Mouse (Mus musculus) heart, postnatal 0 days (tissue): ENCODE measurements around the gene Slc7a5. TPM values are rescaled to one million over a fixed set of nuclear protein-coding genes. Genes with fewer than 3 reads are reported as not detected.
A peak's percentile ranks its signal among the peaks of the same experiment; 100 is the strongest.

Experiments used
- ATAC-seq: fragments of 200-750 bp; cut with Nextera tagmentation; 2 replicates; pipeline ENCODE4 v1.8.0; 2017; ENCODE audit warnings: low read depth, moderate number of reproducible peaks, moderate library complexity; ENCODE audit not compliant: insufficient read depth
- DNase-seq: peaks from one replicate; pipeline ENCODE4 v3.0.0-alpha.2; 2016; ENCODE audit warnings: low spot score
- H3K27ac ChIP-seq: fragments of 300-500 bp; sonication (generic); 2 replicates; pipeline ENCODE4 v1.5.1; 2014; ENCODE audit warnings: low read depth, mild to moderate bottlenecking
- H3K27me3 ChIP-seq: fragments of 300-500 bp; sonication (generic); 2 replicates; pipeline ENCODE4 v1.6.1; 2014; ENCODE audit warnings: low read length, mixed read lengths; ENCODE audit not compliant: control insufficient read depth, insufficient read depth
- H3K36me3 ChIP-seq: fragments of 300-500 bp; sonication (generic); replicated peaks from 2 replicates; pipeline ENCODE4 v1.6.1; 2014; ENCODE audit warnings: low read length, mixed read lengths; ENCODE audit not compliant: control insufficient read depth, insufficient read depth
- H3K4me1 ChIP-seq: fragments of 300-500 bp; sonication (generic); 2 replicates; pipeline ENCODE4 v1.6.1; 2014; ENCODE audit warnings: antibody characterized with exemption; ENCODE audit not compliant: control insufficient read depth, insufficient read depth
- H3K4me2 ChIP-seq: fragments of 300-500 bp; sonication (generic); 2 replicates; pipeline ENCODE4 v1.6.1; 2014; ENCODE audit warnings: low read depth, mild to moderate bottlenecking, low read length, moderate library complexity
- H3K4me3 ChIP-seq: fragments of 300-500 bp; sonication (generic); 2 replicates; pipeline ENCODE4 v1.5.1; 2014; ENCODE audit warnings: low read depth, low read length
- H3K9ac ChIP-seq: fragments of 300-500 bp; sonication (generic); replicated peaks from 2 replicates; pipeline ENCODE4 v1.6.1; 2014; ENCODE audit warnings: low read depth, low read length, mixed read lengths
- H3K9me3 ChIP-seq: fragments of 300-500 bp; sonication (generic); replicated peaks from 2 replicates; pipeline ENCODE4 v1.6.1; 2016; ENCODE audit warnings: low read length; ENCODE audit not compliant: control insufficient read depth
- CTCF ChIP-seq: IDR thresholded peaks from 2 replicates; pipeline ENCODE4 v1.5.1; 2016; ENCODE audit warnings: antibody characterized with exemption, control low read depth, low read depth
- EP300 ChIP-seq: IDR thresholded peaks from 2 replicates; pipeline ENCODE4 v1.6.1; 2016; ENCODE audit warnings: antibody characterized with exemption, low read depth
- WGBS: fragments of 180-500 bp; shearing (Covaris S2); extraction: QIAGEN DNeasy Blood & Tissue Kit; methylation state at CpG from one replicate; pipeline ENCODE4 v1.1.7; 2014; 5-methylcytosine and 5-hydroxymethylcytosine counted together
- polyA plus RNA-seq: library from polyadenylated mRNA; unstranded; fragments of >200 nt; fragmentation: Nextera tagmentation; extraction: Ambion mirVana; gene quantifications from 2 replicates; pipeline ENCODE4 v1.2.1, GENCODE M21; 2015
- total RNA-seq: library from RNA; depleted of rRNA; stranded (reverse); fragments of >200 nt; gene quantifications from 2 replicates; pipeline ENCODE4 v1.2.3, GENCODE M21; 2014; ENCODE audit warnings: low replicate concordance

Gene Slc7a5
- total and polyA plus RNA-seq, 2 experiments from 2014 or later, result 7.1 to 24.7 TPM

DNA sequence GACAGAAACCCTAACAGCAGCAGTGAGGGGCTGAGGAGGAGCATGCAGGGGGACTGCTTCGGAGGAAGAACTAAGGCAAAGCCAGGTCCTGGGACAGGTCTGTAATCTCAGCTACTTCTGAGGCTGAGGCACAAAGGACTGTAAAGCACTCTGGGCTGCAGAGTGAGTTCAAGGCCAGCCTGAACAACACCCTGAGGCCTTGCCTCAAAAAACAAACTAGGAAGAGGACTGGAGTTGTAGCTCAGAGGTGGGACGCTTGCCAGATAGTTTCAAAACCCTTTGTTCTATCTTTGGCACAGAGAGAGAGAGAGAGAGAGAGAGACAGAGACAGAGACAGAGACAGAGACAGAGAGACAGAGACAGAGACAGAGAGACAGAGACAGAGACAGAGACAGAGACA is 53.9 kb downstream of the Slc7a5 start:
- Histone ChIP-seq H3K4me2 (no peak overlapping the region), H3K9ac (0 out of 2 replicates have a peak overlapping the region, but pooled peaks have one; percentile 9), H3K27ac (no peak overlapping the region), H3K4me1 (peaks cover 5% of the 10 kb centered on the region), H3K4me3 (no peak overlapping the region), H3K36me3 (no peaks in the 10 kb centered on the region), H3K27me3 (peaks cover 1% of the 10 kb centered on the region; the same call in 1 of the 2 replicates), H3K9me3 (no peaks in the 10 kb centered on the region)
- ATAC-seq (no peak), DNase-seq (no peak)
- TF ChIP-seq CTCF, result no peak
- no peak for TF ChIP-seq EP300
- WGBS, result 54% methylated on average over 2 of the region's 2 CpGs

DNA sequence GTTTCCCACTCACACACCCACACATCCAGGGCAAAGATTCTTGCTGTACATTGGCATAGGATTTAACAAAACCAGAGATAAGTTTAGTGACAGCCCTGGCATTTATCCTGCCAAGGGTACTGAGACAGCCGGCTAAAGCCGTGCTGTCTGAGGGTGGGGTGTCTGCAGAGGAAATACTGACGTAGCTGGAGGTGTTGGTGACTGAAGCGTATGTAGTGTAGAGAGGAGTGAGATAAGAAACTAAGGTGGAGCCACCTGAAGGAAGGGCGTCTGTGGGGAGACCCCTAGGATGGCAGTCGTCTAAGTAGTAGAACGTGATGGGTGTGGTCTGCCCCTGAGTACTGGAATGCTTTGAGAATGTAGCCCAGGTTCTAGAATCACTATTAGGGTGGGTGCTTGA is 55.0 kb downstream of the Slc7a5 start:
- H3K4me2 ChIP-seq, result no peak overlapping the region
- no peak overlapping the region for H3K27ac ChIP-seq
- 11% methylated on average over 7 of the region's 7 CpGs for WGBS
- H3K9ac ChIP-seq, result no peak overlapping the region
- DNase-seq, result peak; percentile 47
- H3K4me1 ChIP-seq, result peaks cover 5% of the 10 kb centered on the region
- H3K4me3 ChIP-seq, result no peak overlapping the region
- peak; percentile 48 for ATAC-seq
- no peaks in the 10 kb centered on the region for H3K9me3 ChIP-seq
- H3K36me3 ChIP-seq, result no peaks in the 10 kb centered on the region
- H3K27me3 ChIP-seq, result peaks cover 5% of the 10 kb centered on the region; the same call in 1 of the 2 replicates
- TF ChIP-seq EP300 (no peak), CTCF (no peak)

DNA sequence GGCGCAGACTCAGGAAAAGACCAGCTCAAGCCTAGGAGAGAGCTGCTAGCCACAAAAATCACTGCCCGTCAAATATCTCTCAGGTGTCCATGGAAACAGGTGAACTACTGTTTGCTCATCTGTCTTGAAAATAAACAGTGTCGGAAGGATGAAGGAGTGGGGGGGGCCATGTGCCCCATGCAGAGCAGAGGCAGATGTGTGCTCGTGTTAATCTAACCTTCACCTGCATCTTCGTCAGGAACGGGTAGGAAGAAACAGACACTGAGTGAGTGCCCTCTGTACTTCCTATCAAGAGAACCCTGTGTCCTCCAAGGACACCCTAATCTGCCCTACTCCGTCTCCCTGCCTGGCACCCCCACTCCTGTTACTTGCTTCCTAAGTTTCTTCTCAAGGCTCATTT is 55.8 kb downstream of the Slc7a5 start:
- Histone ChIP-seq H3K4me1 (peaks cover 5% of the 10 kb centered on the region), H3K27me3 (peaks cover 5% of the 10 kb centered on the region; the same call in 1 of the 2 replicates), H3K27ac (no peak overlapping the region), H3K9me3 (no peaks in the 10 kb centered on the region), H3K36me3 (no peaks in the 10 kb centered on the region), H3K9ac (no peak overlapping the region), H3K4me2 (no peak overlapping the region), H3K4me3 (no peak overlapping the region)
- ATAC-seq (no peak), DNase-seq (no peak)
- 70% methylated on average over 7 of the region's 7 CpGs for WGBS
- no peak for TF ChIP-seq EP300
- TF ChIP-seq CTCF, result no peak

DNA sequence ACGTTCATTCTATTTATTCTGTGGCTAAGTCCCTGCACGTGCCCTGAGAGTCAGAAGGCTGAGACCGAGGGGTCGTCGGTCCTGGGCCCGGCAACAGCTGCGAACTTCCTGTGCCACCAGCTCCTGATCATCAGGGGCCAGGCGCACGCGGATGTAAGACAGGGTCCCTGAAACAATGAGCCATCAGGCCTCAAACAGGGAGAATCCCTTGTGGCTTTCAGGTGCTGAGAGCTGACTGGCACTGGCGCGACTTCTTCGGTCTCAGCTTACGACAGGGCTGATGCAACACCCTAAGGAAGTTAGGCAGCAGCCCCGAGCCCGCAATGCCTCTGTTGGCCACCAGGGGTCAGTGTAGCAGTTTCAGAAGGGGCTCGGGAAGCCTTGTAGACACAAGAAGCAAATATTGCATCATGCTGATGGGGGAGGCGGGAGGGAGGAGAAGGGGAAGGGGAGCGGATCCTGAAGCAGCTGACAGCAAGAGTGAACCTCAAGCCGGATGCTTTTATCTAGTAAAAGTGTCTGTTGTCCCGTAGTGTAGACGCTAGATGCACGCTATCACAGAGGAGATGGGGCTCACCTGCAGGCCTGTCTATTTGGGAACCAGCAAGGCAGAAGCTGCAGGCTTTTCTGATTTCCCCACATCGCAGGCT is 56.5 kb downstream of the Slc7a5 start:
- Histone ChIP-seq H3K27ac (no peak overlapping the region), H3K36me3 (no peaks in the 10 kb centered on the region)

DNA sequence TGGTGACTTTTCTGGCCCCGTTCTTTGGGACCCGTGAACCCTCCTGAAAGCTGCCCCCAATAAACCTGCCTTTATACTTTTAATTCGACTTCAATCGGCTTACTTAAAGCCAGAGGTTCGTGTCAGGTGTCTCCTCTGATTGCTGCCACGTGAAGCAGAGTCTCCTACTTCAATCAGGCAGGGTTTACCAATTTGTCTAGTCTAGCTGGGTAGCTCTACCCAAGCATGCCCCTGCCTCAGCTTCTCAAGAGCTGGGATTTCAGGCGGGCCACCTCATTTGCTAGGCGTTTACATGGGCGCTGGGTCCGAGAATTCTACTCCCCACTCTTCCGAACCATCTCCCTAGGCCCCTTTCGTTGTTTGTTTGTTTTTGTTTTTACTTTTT is 57.1 kb downstream of the Slc7a5 start:
- H3K9ac ChIP-seq, result no peak overlapping the region
- H3K27me3 ChIP-seq, result peaks cover 5% of the 10 kb centered on the region; the same call in 1 of the 2 replicates
- TF ChIP-seq EP300 (no peak), CTCF (no peak)
- H3K4me3 ChIP-seq, result no peak overlapping the region
- peak overlapping the region; percentile 46 for H3K4me2 ChIP-seq
- no peaks in the 10 kb centered on the region for H3K36me3 ChIP-seq
- H3K9me3 ChIP-seq, result no peaks in the 10 kb centered on the region
- 42% methylated on average over 12 of the region's 12 CpGs for WGBS
- H3K27ac ChIP-seq, result no peak overlapping the region
- no peak for ATAC-seq
- no peak for DNase-seq
- peaks cover 5% of the 10 kb centered on the region for H3K4me1 ChIP-seq

More for the DNA sequence above, 56.5 kb downstream of the Slc7a5 start:
- 7% methylated on average over 24 of the region's 24 CpGs for whole genome bisulfite sequencing
- peak; percentile 89 for DNase-seq
- Histone ChIP-seq H3K27me3 (peaks cover 5% of the 10 kb centered on the region; the same call in 1 of the 2 replicates), H3K4me1 (peaks cover 5% of the 10 kb centered on the region), H3K4me3 (no peak overlapping the region), H3K9ac (no peak overlapping the region), H3K9me3 (no peaks in the 10 kb centered on the region), H3K4me2 (peak overlapping the region; percentile 46)
- peak; percentile 99 for TF ChIP-seq CTCF
- no peak for TF ChIP-seq EP300
- ATAC-seq, result peak; percentile 80

DNA sequence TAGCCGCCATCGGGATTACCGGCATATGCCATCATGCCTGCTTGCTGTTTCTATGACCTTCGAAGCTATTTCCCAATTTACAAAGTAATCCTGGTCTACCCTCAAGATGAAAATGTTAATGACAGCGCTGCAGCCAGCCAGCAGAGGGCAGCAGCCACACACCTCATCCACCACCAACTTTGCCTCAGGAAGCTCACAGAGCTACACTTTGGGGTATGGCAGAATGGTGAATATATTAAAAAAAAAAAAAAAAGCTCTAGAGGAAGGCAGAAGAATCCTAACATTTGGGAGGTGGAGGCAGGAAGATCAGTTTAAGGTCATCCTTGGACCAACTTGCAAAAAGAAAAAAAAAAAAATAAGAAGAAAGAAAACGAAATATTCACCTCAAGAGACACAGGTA is 57.5 kb downstream of the Slc7a5 start:
- 12% methylated on average over 6 of the region's 6 CpGs for WGBS

More for the DNA sequence above, 57.5 kb downstream of the Slc7a5 start:
- Histone ChIP-seq H3K9me3 (no peaks in the 10 kb centered on the region), H3K4me2 (no peak overlapping the region), H3K36me3 (no peaks in the 10 kb centered on the region), H3K4me3 (no peak overlapping the region), H3K27me3 (peaks cover 5% of the 10 kb centered on the region; the same call in 1 of the 2 replicates), H3K27ac (no peak overlapping the region), H3K4me1 (peaks cover 5% of the 10 kb centered on the region), H3K9ac (no peak overlapping the region)
- no peak for TF ChIP-seq EP300
- TF ChIP-seq CTCF, result peak; percentile 91
- ATAC-seq (peak; percentile 45; the same call in 1 of the 2 replicates), DNase-seq (peak; percentile 69)
